Mouse (Mus musculus): ENCODE data around the gene Rpl35a. TPM values are rescaled to one million over a fixed set of nuclear protein-coding genes. Genes with fewer than 3 reads are reported as not detected.

The Rpl35a gene
- polyA plus RNA-seq (2014; fragmentation: Nextera tagmentation; extraction: Ambion mirVana): 450 and 532 TPM in 2 replicates

DNA sequence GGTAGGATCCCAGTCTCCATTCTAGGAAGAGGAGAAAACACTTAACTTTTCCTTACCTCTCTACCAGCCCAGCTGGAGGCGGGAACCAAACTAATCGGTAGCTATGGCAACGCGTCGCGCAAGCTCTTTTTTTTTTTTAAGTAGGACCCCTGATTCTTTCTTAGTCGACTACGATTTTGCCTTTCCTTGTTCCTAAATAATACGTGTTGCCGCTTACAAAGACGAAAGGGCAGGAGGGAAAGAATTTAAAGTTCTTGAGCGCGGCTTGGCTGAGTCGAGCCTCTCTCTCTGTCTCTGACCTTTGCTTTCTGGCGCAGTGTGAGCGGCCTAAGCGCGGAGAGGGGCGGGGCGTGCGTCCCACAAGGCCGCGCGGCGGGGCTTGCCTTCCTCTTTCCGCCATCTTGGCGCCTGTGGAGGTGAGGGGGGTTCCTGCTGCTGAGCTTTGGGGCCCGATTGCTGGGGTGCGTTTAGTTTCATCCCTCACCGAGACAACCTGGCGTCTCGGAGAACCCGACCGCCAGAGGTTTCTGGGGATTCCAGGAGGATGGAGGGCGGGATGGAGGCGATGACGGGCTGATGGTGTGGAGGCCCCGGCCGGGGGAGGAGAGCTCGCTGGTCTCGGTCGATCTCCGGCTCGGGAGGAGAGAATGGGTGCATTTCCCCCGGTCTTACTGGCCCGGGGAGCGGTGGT is at the start of gene Rpl35a, which contains the start of gene Iqcg:
TSS of gene Rpl35a (plus strand) at position 359 of the 691 bp plus-strand sequence.
TSS of gene Iqcg (minus strand) at position 124 of the 691 bp plus-strand sequence.
- ATAC-seq (ENCODE audit: low FRiP score): peak; percentile 92
- peaks cover 12% of the 10 kb centered on the region for H3K4me1 ChIP-seq (replicated peaks; ENCODE audit: control insufficient read depth, insufficient read depth, low read length)
- peak; percentile 95 for DNase-seq (ENCODE audit: low spot score)
- H3K27ac ChIP-seq: peak within 1 kb of the TSS; percentile 86
- H3K9ac ChIP-seq: peak within 1 kb of the TSS; percentile 88
- no peaks in the 10 kb centered on the region for H3K9me3 ChIP-seq (ENCODE audit: control insufficient read depth, low read length)
- H3K27me3 ChIP-seq (ENCODE audit: control insufficient read depth, insufficient read depth, low read length): no peaks in the 10 kb centered on the region
- peaks cover 33% of the 10 kb centered on the region for H3K36me3 ChIP-seq (replicated peaks; ENCODE audit: control insufficient read depth, insufficient read depth)
- under 1% methylated on average over 47 of the region's 47 CpGs for WGBS
- H3K4me2 ChIP-seq (replicated peaks): peak within 1 kb of the TSS; percentile 79
- peak within 1 kb of the TSS; percentile 76 for H3K4me3 ChIP-seq (replicated peaks; ENCODE audit: low read length)

GRCm38 (mm10) chr16:33006888-33007287 is 49.4 kb upstream of the Rpl35a start:
- 93% methylated on average over 7 of the region's 7 CpGs for WGBS
- no peak overlapping the region for H3K9ac ChIP-seq
- DNase-seq (ENCODE audit: low spot score) (no peak), ATAC-seq (ENCODE audit: low FRiP score) (no peak)
- no peak overlapping the region for H3K27ac ChIP-seq
- H3K4me3 ChIP-seq (replicated peaks; ENCODE audit: low read length): no peak overlapping the region
- no peaks in the 10 kb centered on the region for H3K27me3 ChIP-seq (ENCODE audit: control insufficient read depth, insufficient read depth, low read length)
- H3K9me3 ChIP-seq (ENCODE audit: control insufficient read depth, low read length): no peaks in the 10 kb centered on the region
- no peak overlapping the region for H3K4me2 ChIP-seq (replicated peaks)
- peaks cover 75% of the 10 kb centered on the region for H3K36me3 ChIP-seq (replicated peaks; ENCODE audit: control insufficient read depth, insufficient read depth)
- no peaks in the 10 kb centered on the region for H3K4me1 ChIP-seq (replicated peaks; ENCODE audit: control insufficient read depth, insufficient read depth, low read length)

- 74% methylated on average over 7 of the region's 7 CpGs for WGBS
- H3K27me3 ChIP-seq (ENCODE audit: control insufficient read depth, insufficient read depth, low read length): no peaks in the 10 kb centered on the region
- peaks cover 81% of the 10 kb centered on the region for H3K36me3 ChIP-seq (replicated peaks; ENCODE audit: control insufficient read depth, insufficient read depth)
- H3K4me3 ChIP-seq (replicated peaks; ENCODE audit: low read length): no peak overlapping the region
- no peak overlapping the region for H3K4me2 ChIP-seq (replicated peaks)
- H3K9me3 ChIP-seq (ENCODE audit: control insufficient read depth, low read length): no peaks in the 10 kb centered on the region
- no peak overlapping the region; the same call in 1 of the 2 replicates for H3K27ac ChIP-seq
- DNase-seq (ENCODE audit: low spot score): no peak
- ATAC-seq (ENCODE audit: low FRiP score): no peak
- H3K4me1 ChIP-seq (replicated peaks; ENCODE audit: control insufficient read depth, insufficient read depth, low read length): no peaks in the 10 kb centered on the region
- no peak overlapping the region for H3K9ac ChIP-seq
These were observed 48.8 kb upstream of the Rpl35a start for GRCm38 (mm10) chr16:33007436-33007835.

DNA sequence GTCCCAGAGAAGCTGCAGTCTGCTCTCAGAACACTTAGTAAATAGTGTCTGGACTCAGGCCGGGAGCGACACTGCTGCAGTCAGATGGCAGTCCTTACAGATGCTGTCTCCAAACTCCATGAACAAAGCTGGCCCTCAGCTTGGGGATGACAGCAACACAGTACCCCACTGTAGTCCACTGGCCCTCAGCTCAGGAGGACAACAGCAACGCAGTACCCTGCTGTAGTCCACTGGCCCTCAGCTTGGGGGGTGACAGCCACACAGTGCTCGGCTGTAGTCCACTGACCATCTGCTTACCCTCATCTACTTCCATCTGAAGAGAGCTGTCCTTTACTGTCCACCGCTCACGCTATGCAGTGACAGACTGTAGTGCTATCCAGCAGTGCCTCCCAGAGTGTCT is 46.1 kb upstream of the Rpl35a start:
- WGBS: 89% methylated on average over 6 of the region's 6 CpGs
- H3K4me3 ChIP-seq (replicated peaks; ENCODE audit: low read length): no peak overlapping the region
- H3K4me1 ChIP-seq (replicated peaks; ENCODE audit: control insufficient read depth, insufficient read depth, low read length): no peaks in the 10 kb centered on the region
- no peak overlapping the region for H3K27ac ChIP-seq
- no peaks in the 10 kb centered on the region for H3K9me3 ChIP-seq (ENCODE audit: control insufficient read depth, low read length)
- peaks cover 95% of the 10 kb centered on the region for H3K36me3 ChIP-seq (replicated peaks; ENCODE audit: control insufficient read depth, insufficient read depth)
- H3K4me2 ChIP-seq (replicated peaks): no peak overlapping the region
- ATAC-seq (ENCODE audit: low FRiP score) (no peak), DNase-seq (ENCODE audit: low spot score) (no peak)
- no peaks in the 10 kb centered on the region for H3K27me3 ChIP-seq (ENCODE audit: control insufficient read depth, insufficient read depth, low read length)
- H3K9ac ChIP-seq: no peak overlapping the region

- 96% methylated on average over 5 of the region's 5 CpGs for WGBS
- Histone ChIP-seq H3K4me1 (replicated peaks; ENCODE audit: control insufficient read depth, insufficient read depth, low read length) (no peaks in the 10 kb centered on the region), H3K9me3 (ENCODE audit: control insufficient read depth, low read length) (no peaks in the 10 kb centered on the region), H3K4me3 (replicated peaks; ENCODE audit: low read length) (no peak overlapping the region), H3K27ac (no peak overlapping the region), H3K27me3 (ENCODE audit: control insufficient read depth, insufficient read depth, low read length) (no peaks in the 10 kb centered on the region), H3K9ac (no peak overlapping the region), H3K36me3 (replicated peaks; ENCODE audit: control insufficient read depth, insufficient read depth) (peaks cover 73% of the 10 kb centered on the region), H3K4me2 (replicated peaks) (no peak overlapping the region)
- ATAC-seq (ENCODE audit: low FRiP score): no peak
- no peak for DNase-seq (ENCODE audit: low spot score)
These were observed 42.5 kb upstream of the Rpl35a start for GRCm38 (mm10) chr16:33013801-33014200.

GRCm38 (mm10) chr16:33014921-33015320 is 41.3 kb upstream of the Rpl35a start:
- Histone ChIP-seq H3K4me1 (replicated peaks; ENCODE audit: control insufficient read depth, insufficient read depth, low read length) (no peaks in the 10 kb centered on the region), H3K9me3 (ENCODE audit: control insufficient read depth, low read length) (no peaks in the 10 kb centered on the region), H3K4me2 (replicated peaks) (no peak overlapping the region), H3K36me3 (replicated peaks; ENCODE audit: control insufficient read depth, insufficient read depth) (peaks cover 63% of the 10 kb centered on the region), H3K27me3 (ENCODE audit: control insufficient read depth, insufficient read depth, low read length) (no peaks in the 10 kb centered on the region), H3K9ac (no peak overlapping the region), H3K27ac (no peak overlapping the region), H3K4me3 (replicated peaks; ENCODE audit: low read length) (no peak overlapping the region)
- ATAC-seq (ENCODE audit: low FRiP score) (no peak), DNase-seq (ENCODE audit: low spot score) (no peak)
- WGBS: 92% methylated on average over 1 of the region's 1 CpGs

DNA sequence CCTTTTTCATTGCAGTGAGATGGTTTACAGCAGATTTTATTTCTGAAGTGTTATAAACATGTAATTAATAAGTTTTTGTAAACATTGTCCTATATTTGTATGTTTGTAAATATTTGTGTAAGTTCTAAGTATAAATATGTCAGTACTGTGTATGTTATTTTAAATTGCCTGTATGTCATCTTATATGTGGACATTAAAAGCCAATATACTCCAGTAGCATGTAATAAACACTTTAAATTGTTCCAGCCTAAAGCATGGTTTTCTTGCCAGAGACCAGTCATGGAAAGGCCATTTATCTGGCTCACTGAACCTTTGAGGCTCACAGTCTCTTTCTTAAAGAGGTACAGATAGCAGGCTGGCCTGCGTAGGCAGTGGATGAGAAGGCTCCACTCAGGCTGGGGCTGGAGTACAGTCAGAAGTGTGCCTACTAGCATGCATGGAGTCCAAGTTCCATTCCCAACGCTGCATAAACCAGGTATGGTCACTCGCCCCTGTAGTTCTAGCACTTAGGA is 40.8 kb upstream of the Rpl35a start:
- no peak overlapping the region for H3K4me2 ChIP-seq (replicated peaks)
- no peaks in the 10 kb centered on the region for H3K27me3 ChIP-seq (ENCODE audit: control insufficient read depth, insufficient read depth, low read length)
- H3K36me3 ChIP-seq (replicated peaks; ENCODE audit: control insufficient read depth, insufficient read depth): peaks cover 58% of the 10 kb centered on the region
- no peak overlapping the region for H3K9ac ChIP-seq
- no peaks in the 10 kb centered on the region for H3K4me1 ChIP-seq (replicated peaks; ENCODE audit: control insufficient read depth, insufficient read depth, low read length)
- H3K4me3 ChIP-seq (replicated peaks; ENCODE audit: low read length): no peak overlapping the region
- no peak for ATAC-seq (ENCODE audit: low FRiP score)
- H3K27ac ChIP-seq: no peak overlapping the region
- H3K9me3 ChIP-seq (ENCODE audit: control insufficient read depth, low read length): no peaks in the 10 kb centered on the region
- WGBS: 89% methylated on average over 3 of the region's 3 CpGs
- DNase-seq (ENCODE audit: low spot score): no peak

- Histone ChIP-seq H3K9ac (no peak overlapping the region), H3K27ac (no peak overlapping the region), H3K27me3 (ENCODE audit: control insufficient read depth, insufficient read depth, low read length) (no peaks in the 10 kb centered on the region), H3K4me2 (replicated peaks) (no peak overlapping the region), H3K9me3 (ENCODE audit: control insufficient read depth, low read length) (no peaks in the 10 kb centered on the region), H3K36me3 (replicated peaks; ENCODE audit: control insufficient read depth, insufficient read depth) (peaks cover 52% of the 10 kb centered on the region), H3K4me3 (replicated peaks; ENCODE audit: low read length) (no peak overlapping the region), H3K4me1 (replicated peaks; ENCODE audit: control insufficient read depth, insufficient read depth, low read length) (no peaks in the 10 kb centered on the region)
- WGBS: 94% methylated on average over 2 of the region's 2 CpGs
- no peak for ATAC-seq (ENCODE audit: low FRiP score)
- DNase-seq (ENCODE audit: low spot score): no peak
These were observed 40.3 kb upstream of the Rpl35a start for GRCm38 (mm10) chr16:33015986-33016385.

- Histone ChIP-seq H3K4me2 (replicated peaks) (no peak overlapping the region), H3K4me3 (replicated peaks; ENCODE audit: low read length) (no peak overlapping the region), H3K9me3 (ENCODE audit: control insufficient read depth, low read length) (no peaks in the 10 kb centered on the region), H3K36me3 (replicated peaks; ENCODE audit: control insufficient read depth, insufficient read depth) (peaks cover 36% of the 10 kb centered on the region), H3K27me3 (ENCODE audit: control insufficient read depth, insufficient read depth, low read length) (no peaks in the 10 kb centered on the region), H3K27ac (no peak overlapping the region), H3K9ac (no peak overlapping the region), H3K4me1 (replicated peaks; ENCODE audit: control insufficient read depth, insufficient read depth, low read length) (no peaks in the 10 kb centered on the region)
- WGBS: 95% methylated on average over 5 of the region's 5 CpGs
- DNase-seq (ENCODE audit: low spot score) (no peak), ATAC-seq (ENCODE audit: low FRiP score) (no peak)
These were observed 38.4 kb upstream of the Rpl35a start for GRCm38 (mm10) chr16:33017677-33018349.
